Comparison of ENCODE assay signal across 8 mouse cellular contexts in genomic region chr1:80340436-80341376, GRCm38 (mm10). TPM values are rescaled to one million over a fixed set of nuclear protein-coding genes. Genes with fewer than 3 reads are reported as not detected.
DNase-seq lines count a peak whose midpoint lies in the region; ATAC-seq and TF ChIP-seq lines count a peak whose summit lies in the region.

Cul3 (minus strand) TSS chr1:80340480.

- DNase-seq in 416B (ENCODE audit: low read depth) = peak; percentile 100
- DNase-seq in heart, adult 8-10 months (ENCODE audit: low spot score) = peak; percentile 93
- DNase-seq in kidney, adult 9 months = peak; percentile 96
- DNase-seq in limb, embryonic 14.5 days (ENCODE audit: low spot score) = peak; percentile 98
- peak; percentile 99 for DNase-seq in midbrain, postnatal 0 days (ENCODE audit: low spot score)
- peak; percentile 88 to 91 for DNase-seq in spleen, postnatal 14 days (ENCODE audit: low spot score in 2 of 2)

- H3K4me2 ChIP-seq in embryonic facial prominence, embryonic 15.5 days (replicated peaks) = peak within 1 kb of the TSS; percentile 78
- H3K4me2 ChIP-seq in limb, embryonic 14.5 days (replicated peaks; ENCODE audit: low read depth, low read length, severe bottlenecking) = peak within 1 kb of the TSS; percentile 75
- H3K4me2 ChIP-seq in midbrain, postnatal 0 days (ENCODE audit: low read depth, low read length, poor library complexity, severe bottlenecking) = peak within 1 kb of the TSS; percentile 76

- TF ChIP-seq CTCF in bone marrow, adult 2 months (IDR thresholded peaks at IDR 0.05; ENCODE audit: control insufficient read depth, insufficient read depth, low read length) = no peak
- no peak for TF ChIP-seq CTCF in midbrain, postnatal 0 days (IDR thresholded peaks at IDR 0.05)

- H3K36me3 ChIP-seq in embryonic facial prominence, embryonic 15.5 days = no peaks in the 10 kb centered on the region
- no peaks in the 10 kb centered on the region for H3K36me3 ChIP-seq in limb, embryonic 14.5 days (ENCODE audit: control insufficient read depth, insufficient read depth, low read length)
- no peaks in the 10 kb centered on the region for H3K36me3 ChIP-seq in midbrain, postnatal 0 days (ENCODE audit: insufficient read depth, low read length)

- peak; percentile 99 for ATAC-seq in embryonic facial prominence, embryonic 15.5 days (ENCODE audit: insufficient number of reproducible peaks, low FRiP score, low TSS enrichment, low read depth)
- peak; percentile 99 for ATAC-seq in limb, embryonic 14.5 days (ENCODE audit: low FRiP score, low read depth)
- peak; percentile 99 for ATAC-seq in midbrain, postnatal 0 days (ENCODE audit: low FRiP score)

- peak within 1 kb of the TSS; percentile 98 for H3K4me3 ChIP-seq in bone marrow, adult 2 months (replicated peaks; ENCODE audit: control insufficient read depth, low read depth, low read length)
- H3K4me3 ChIP-seq in embryonic facial prominence, embryonic 15.5 days (replicated peaks) = peak within 1 kb of the TSS; percentile 92
- peak within 1 kb of the TSS; percentile 97 for H3K4me3 ChIP-seq in limb, embryonic 14.5 days (replicated peaks; ENCODE audit: low read length)
- peak within 1 kb of the TSS; percentile 98 for H3K4me3 ChIP-seq in midbrain, postnatal 0 days (ENCODE audit: low read depth, low read length)

- H3K4me1 ChIP-seq in bone marrow, adult 2 months (ENCODE audit: control insufficient read depth, insufficient read depth, low read length) = peaks cover 1% of the 10 kb centered on the region; the same call in 1 of the 2 replicates
- peaks cover 3% of the 10 kb centered on the region; the same call in 1 of the 2 replicates for H3K4me1 ChIP-seq in embryonic facial prominence, embryonic 15.5 days
- peaks cover 14% of the 10 kb centered on the region for H3K4me1 ChIP-seq in limb, embryonic 14.5 days (ENCODE audit: control insufficient read depth, insufficient read depth, low read length)
- H3K4me1 ChIP-seq in midbrain, postnatal 0 days (ENCODE audit: insufficient read depth, low read length) = peaks cover 9% of the 10 kb centered on the region

- no peaks in the 10 kb centered on the region for H3K27me3 ChIP-seq in embryonic facial prominence, embryonic 15.5 days
- H3K27me3 ChIP-seq in limb, embryonic 14.5 days (ENCODE audit: control insufficient read depth, insufficient read depth, low read length) = no peaks in the 10 kb centered on the region
- H3K27me3 ChIP-seq in midbrain, postnatal 0 days (ENCODE audit: insufficient read depth, low read length) = no peaks in the 10 kb centered on the region

- H3K9ac ChIP-seq in embryonic facial prominence, embryonic 15.5 days = peak within 1 kb of the TSS; percentile 97
- H3K9ac ChIP-seq in limb, embryonic 14.5 days (ENCODE audit: low read depth, low read length, severe bottlenecking) = peak within 1 kb of the TSS; percentile 98
- H3K9ac ChIP-seq in midbrain, postnatal 0 days (replicated peaks; ENCODE audit: low read length, poor library complexity, severe bottlenecking) = peak within 1 kb of the TSS; percentile 98

- 2% methylated on average over 83 of the region's 85 CpGs for WGBS in bone marrow, adult 2 months
- 1% methylated on average over 46 of the region's 85 CpGs for WGBS in embryonic facial prominence, embryonic 15.5 days
- WGBS in limb, embryonic 14.5 days = 2% methylated on average over 39 of the region's 85 CpGs
- WGBS in midbrain, postnatal 0 days = 3% methylated on average over 44 of the region's 85 CpGs

- H3K27ac ChIP-seq in bone marrow, adult 2 months (ENCODE audit: control insufficient read depth, insufficient read depth, low read depth, low read length, poor library complexity) = peak within 1 kb of the TSS; percentile 99
- H3K27ac ChIP-seq in embryonic facial prominence, embryonic 15.5 days (replicated peaks) = peak within 1 kb of the TSS; percentile 97
- peak within 1 kb of the TSS; percentile 98 for H3K27ac ChIP-seq in limb, embryonic 14.5 days (replicated peaks; ENCODE audit: low read depth, low read length)
- peak within 1 kb of the TSS; percentile 100 for H3K27ac ChIP-seq in midbrain, postnatal 0 days (ENCODE audit: low read depth, low read length)

- no peaks in the 10 kb centered on the region for H3K9me3 ChIP-seq in embryonic facial prominence, embryonic 15.5 days (replicated peaks)
- H3K9me3 ChIP-seq in limb, embryonic 14.5 days (ENCODE audit: control insufficient read depth, low read length) = no peaks in the 10 kb centered on the region
- H3K9me3 ChIP-seq in midbrain, postnatal 0 days (ENCODE audit: low read length) = no peaks in the 10 kb centered on the region

- peak; percentile 95 for TF ChIP-seq POLR2A in bone marrow, adult 2 months (IDR thresholded peaks at IDR 0.05; ENCODE audit: borderline replicate concordance, control insufficient read depth, low read depth, low read length)
- peak; percentile 91; the same call in 1 of the 2 replicates for TF ChIP-seq POLR2A in limb, embryonic 14.5 days (IDR thresholded peaks at IDR 0.05; ENCODE audit: borderline replicate concordance, extremely low read depth, insufficient read depth, insufficient read length)

RNA-seq across cellular contexts. Expression of gene Cul3, which starts in this region (rescaled TPM):
- 29.7 and 48.5 TPM in 2 replicates for polyA plus RNA-seq in bone marrow, adult 2 months (2011; ENCODE audit: insufficient read depth, insufficient read length, low replicate concordance, missing spikeins)
- polyA plus RNA-seq in embryonic facial prominence, embryonic 15.5 days (2015; fragmentation: Nextera tagmentation; extraction: Ambion mirVana) = 29.3 and 44.6 TPM in 2 replicates
- 100 to 1,000 TPM; 118 to 167 (median 129) TPM for total RNA-seq in heart, adult 8-10 months (2022)
- polyA plus RNA-seq in limb, embryonic 14.5 days (2012; rRNA removed) = 46.1 and 62.1 TPM in 2 replicates
- polyA plus RNA-seq in limb, embryonic 14.5 days (2014; fragmentation: Nextera tagmentation; extraction: Ambion mirVana) = 61.7 and 63.8 TPM in 2 replicates
- 91.2 and 95.2 TPM in 2 replicates for total RNA-seq in midbrain, postnatal 0 days (2014; rRNA removed)
- polyA plus RNA-seq in midbrain, postnatal 0 days (2015; fragmentation: Nextera tagmentation; extraction: Ambion mirVana) = 26.5 and 28.3 TPM in 2 replicates

Comparison
In these comparisons a context has a peak if more than half of its experiments do, and no peak if none do; other contexts are left out.
1. Peak in every context shown above with its lines: DNase-seq, ATAC-seq, H3K4me3 ChIP-seq and H3K27ac ChIP-seq.